Mouse (Mus musculus) retina, postnatal 7 days (tissue): ENCODE measurements around the gene Mxd3.

Source experiments
- DNase-seq: peaks from one replicate; pipeline ENCODE4 v3.0.0-alpha.2; 2012; ENCODE audit warnings: low read depth, low spot score

Mxd3 gene

DNA sequence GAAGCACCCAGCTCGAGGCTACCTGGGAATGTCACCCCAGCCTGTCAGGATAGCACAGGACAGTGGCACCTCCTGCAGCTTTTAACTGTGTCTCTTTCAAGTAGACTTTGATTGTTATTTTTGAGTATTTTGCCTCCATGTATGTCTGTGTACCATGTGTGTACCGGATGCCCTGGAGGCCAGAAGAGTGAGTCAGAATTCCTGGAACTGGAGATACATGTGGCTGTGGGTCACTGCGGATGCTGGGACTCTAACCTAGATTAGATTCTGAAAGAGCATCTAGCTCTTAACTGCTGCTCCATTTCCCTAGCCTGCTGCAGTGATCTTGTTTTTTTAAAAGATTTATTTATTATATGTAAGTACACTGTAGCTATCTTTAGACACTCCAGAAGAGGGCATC is 2.7 kb upstream of the Mxd3 start:
- no peak for DNase-seq

- DNase-seq, result no peak
These were observed 1.2 kb upstream of the Mxd3 start for GRCm38 (mm10) chr13:55330567-55331400.

- DNase-seq, result no peak
These were observed 427 bp downstream of the Mxd3 start for GRCm38 (mm10) chr13:55329109-55329682.

DNA sequence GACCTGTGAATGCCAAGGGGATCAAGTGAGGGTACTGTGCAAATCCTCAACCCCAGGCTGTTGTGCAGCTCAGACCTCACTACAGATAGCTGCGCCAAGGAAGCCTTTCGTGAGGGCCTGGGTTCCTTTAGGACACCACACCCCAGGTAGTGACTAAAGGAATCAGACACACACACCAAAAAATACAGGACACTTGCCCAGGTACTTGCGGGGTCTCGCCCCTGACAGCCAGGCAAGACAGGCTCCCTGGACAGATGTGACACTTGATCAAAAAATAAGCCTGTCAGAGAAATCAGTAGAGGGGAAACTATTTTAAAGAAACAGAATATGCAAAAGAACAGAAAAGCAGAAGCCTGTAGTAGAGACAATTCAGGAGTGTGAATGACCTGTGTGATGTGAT is 982 bp downstream of the Mxd3 start:
- DNase-seq, result no peak

GRCm38 (mm10) chr13:55328171-55328570 is 1.5 kb downstream of the Mxd3 start:
- DNase-seq, result no peak

GRCm38 (mm10) chr13:55327633-55328032 is 2.0 kb downstream of the Mxd3 start:
- DNase-seq, result peak; percentile 65

DNA sequence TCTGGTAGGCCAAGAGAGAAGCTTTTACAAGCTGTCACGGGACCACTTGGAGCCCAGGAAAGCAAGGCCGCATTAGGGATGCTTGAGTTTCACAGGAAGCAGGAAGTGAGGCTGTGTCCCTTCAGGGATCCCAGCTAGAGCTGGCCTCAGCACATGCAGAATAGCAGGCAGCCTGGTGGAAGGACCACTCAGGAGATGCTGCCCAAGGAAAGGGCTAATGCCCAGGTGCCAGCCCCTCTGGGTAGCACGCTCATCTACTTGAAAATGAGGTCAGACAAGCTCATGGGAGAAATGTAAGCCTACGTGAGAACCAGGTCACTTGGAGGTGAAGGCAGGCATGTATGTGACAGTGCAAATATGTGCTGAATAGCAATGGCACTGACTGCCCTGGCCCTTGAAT is 2.5 kb downstream of the Mxd3 start:
- no peak for DNase-seq

DNA sequence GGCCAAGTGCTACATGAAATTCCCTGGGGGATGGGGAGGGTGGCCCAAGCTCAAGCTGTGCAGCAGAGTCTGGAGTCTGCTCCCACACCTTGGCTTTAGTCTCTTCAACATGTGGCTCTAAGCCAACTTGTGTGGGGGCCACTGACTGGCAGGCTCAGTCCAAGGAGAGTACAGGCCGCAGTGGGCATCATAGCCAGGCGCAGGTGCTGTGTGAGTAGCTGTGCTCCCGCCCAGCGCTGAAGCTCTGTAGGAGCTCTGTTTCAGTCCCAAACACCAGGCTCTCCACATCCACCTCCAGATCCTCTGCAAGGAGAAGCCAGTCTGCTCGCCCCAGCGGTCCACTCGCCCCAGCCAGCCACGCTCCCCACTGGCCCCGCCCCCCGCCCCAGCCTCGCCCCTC is 4.0 kb downstream of the Mxd3 start:
- no peak for DNase-seq

DNA sequence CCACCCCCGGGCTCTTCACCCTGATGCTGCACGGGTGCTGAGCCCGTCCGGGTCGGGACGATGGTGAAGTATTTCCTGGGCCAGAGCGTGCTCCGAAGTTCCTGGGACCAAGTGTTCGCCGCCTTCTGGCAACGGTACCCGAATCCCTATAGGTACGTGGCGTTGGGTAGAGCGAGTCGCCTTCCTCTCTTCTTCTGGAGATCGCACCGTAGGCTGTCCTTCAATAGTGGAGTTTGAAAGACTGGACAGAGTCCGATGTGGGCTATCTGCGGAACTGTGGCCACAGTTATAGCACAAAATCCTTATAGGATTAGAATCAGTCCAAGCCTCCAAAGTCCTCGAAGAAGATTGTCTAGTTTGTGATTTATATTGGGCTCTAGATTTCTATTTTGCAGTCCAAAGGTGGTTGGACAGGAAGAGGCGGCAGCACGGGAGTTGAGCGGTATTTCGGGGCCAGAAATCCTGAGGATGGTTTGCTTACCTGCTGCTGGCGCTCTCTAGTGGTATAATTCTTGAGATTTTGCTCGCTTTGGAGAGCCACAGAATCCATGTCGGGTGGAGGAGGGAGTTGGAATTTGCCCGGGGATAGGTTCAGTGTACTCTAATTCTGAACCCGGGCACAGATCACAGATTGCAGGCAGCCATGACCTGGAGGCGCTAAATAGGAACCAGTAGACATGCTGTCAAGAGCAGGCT is 7.3 kb downstream of the Mxd3 start:
- no peak for DNase-seq

DNA sequence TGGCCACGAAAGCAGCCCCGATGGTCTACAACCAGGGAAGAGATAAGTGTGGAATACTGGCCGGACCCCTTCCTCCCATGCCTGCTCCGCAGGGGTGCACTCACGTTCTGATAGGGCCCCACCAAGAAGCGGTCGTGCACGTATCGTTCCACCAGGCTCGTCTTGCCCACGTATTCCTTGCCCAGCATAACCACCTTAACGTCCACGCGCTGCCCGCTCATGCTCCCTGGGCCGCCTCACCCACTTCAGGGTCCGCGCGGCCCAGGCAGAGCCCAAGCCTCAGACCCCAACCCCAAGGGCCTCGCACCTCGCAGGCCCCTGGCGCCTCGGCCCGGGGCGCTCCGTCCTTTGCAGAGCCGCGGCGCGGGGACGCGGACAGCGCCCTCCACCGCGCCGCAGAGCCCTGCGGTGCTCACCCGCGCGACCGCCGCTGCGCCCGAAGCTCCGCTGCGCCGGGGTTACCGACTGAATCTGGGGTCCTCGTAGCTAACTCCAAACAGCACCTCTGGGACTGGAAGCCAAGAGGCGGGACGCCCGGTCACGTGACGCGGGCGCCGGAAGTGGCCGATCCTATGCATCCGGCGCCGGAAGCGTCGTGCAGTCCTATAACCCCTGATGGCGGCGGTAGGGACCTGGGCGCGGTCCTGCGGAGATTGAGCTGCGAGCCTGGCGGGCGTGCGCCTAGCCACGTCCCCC is 8.0 kb downstream of the Mxd3 start, which contains the start of gene Rab24:
Gene Rab24, minus strand, starts transcription at position 513 of the 696 bp plus-strand sequence.
- DNase-seq, result peak; percentile 72

DNA sequence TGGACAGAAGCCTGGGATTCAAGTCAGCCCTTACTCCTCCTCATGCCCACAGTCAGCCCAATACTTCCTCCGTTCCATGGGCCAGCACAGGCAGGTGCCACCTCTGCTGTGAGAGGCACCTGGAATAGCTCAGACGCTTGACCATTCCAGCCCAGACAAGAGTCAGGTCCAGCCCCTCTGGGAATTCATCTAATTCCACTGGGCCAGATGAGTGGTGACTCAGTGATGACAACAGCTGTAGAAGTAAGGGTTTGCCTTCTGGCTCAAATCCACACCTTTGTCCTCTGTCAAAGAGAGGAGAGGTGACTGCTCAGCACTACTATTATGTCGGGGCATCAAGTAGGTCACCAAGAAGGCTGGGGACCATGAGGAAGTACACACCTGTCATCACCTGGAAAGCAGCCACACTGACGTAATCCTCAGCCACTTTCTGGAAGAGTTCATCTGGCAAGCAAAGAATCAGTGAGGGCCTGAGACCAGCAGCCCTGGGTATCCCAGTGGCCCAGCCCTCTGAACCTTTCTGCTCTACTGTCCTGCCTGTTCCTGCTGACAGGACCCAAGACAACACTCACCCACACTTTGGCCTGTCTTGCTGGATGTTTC is 9.6 kb downstream of the Mxd3 start, which contains the start of gene Prelid1:
Gene Prelid1, plus strand, starts transcription at position 570 of the 603 bp plus-strand sequence.
- DNase-seq, result no peak

- DNase-seq, result no peak
These were observed 11.3 kb downstream of the Mxd3 start for GRCm38 (mm10) chr13:55318351-55318750.

GRCm38 (mm10) chr13:55314891-55315412 is 14.7 kb downstream of the Mxd3 start:
- no peak for DNase-seq

DNA sequence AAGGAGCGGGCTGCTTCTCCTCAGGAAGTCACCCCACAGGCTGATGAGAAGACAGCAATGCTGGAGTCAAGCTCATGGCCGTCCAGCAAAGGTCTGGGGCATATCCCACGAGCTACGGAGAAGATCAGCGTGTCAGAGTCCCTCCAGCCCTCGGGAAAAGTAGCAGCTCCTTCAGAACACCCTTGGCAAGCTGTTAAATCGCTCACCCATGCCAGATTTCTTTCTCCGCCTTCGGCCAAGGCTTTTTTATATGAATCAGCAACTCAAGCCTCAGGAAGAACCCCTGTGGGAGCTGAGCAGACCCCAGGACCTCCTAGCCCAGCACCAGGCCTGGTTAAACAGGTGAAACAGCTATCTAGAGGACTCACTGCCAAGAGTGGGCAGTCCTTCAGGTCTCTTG is 16.6 kb downstream of the Mxd3 start:
- no peak for DNase-seq

- DNase-seq, result no peak
These were observed 17.5 kb downstream of the Mxd3 start for GRCm38 (mm10) chr13:55312028-55312630.

- DNase-seq, result no peak
These were observed 28.7 kb downstream of the Mxd3 start for GRCm38 (mm10) chr13:55300913-55301312.

DNA sequence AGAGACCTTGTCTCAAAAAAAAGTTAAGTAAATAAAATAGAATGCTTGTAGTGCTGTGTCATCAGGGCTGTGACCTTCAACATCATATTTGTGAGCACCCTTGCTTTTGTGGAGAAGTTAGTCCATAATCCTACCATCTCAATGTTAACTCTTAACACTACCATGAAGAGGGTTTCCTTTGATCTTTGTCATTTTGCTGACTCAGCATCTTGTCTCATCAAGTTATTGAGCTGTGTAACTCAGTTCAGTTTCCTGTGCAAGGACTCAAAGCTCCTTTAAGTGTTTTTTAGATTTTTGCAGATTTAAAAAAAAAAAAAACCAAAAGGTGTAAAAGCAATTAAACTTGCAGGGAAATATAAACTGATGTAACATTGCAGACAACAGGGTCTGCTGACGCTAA is 32.9 kb downstream of the Mxd3 start:
- no peak for DNase-seq

DNA sequence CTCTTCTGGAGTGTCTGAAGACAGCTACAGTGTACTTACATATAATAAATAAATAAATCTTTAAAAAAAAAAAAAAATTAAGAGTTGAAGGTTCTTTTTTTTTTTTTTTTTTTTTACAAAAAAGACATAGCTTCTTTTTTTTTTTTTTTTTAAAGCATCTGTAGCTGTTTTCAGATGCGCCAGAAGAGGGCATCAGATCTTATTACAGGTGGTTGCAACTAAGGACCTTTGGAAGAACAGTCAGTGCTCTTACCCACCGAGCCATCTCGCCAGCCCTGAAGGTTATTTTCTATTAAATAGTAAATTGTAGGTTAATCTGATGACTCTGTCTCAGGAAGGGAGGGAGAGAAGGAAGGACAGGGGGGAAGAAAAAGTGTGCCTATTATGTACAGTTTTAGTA is 40.8 kb downstream of the Mxd3 start:
- no peak for DNase-seq

DNA sequence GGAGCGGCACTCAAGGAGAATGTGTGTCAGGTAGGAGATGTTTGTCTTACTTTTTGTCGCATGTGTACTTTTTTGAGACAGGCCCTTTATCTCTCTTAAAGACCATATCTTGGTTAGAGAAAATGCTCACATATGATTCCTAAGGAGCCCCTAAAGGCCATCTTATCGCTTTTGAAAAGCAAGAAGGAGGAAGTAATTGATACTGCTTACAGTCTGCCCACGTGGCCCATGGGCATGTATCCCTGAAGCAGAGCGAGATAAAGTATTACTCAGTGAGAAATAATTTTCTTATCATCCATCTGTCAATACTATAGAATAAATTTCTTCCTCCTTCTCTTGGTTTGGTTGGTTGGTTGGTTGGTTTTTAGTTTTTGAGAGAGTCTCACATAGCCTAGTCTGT is 52.0 kb downstream of the Mxd3 start:
- no peak for DNase-seq

DNA sequence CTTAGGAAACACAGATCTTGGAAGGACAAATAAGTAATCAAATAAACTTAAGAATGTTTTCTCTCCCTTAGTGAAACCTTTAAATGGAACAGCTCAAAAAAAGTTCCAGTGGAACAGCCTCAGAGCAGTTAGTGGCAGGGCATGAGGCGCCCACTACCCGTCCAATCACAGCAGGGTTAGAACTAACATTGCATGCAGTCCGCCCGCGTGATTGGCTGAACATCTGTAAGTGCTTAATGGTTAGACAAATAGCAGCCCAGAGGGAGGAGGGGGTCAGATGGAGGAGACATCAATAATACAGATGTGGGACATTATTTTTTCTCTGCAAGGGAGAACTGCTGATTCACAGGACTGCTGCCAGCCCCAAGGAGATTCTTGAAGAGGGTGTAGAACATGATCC is 52.4 kb downstream of the Mxd3 start:
- no peak for DNase-seq
